Mouse (Mus musculus): Measurements from ENCODE around the gene Ocm. TPM values are rescaled to one million over a fixed set of nuclear protein-coding genes. Genes with fewer than 3 reads are reported as not detected.
A peak's percentile ranks its signal among the peaks of the same experiment; 100 is the strongest.

Ocm gene
- polyA plus RNA-seq, 1 experiment from 2014 or later = not detected

- TF ChIP-seq CTCF (IDR thresholded peaks at IDR 0.05; ENCODE audit: low read depth) = peak; percentile 51
- peaks cover 84% of the 10 kb centered on the region for H3K36me3 ChIP-seq (ENCODE audit: insufficient read depth)
- H3K27me3 ChIP-seq (ENCODE audit: insufficient read depth, low read length) = no peaks in the 10 kb centered on the region
- 84% methylated on average over 1 of the region's 1 CpGs for WGBS
- no peaks in the 10 kb centered on the region for H3K9me3 ChIP-seq (ENCODE audit: low read depth, low read length)
- H3K4me1 ChIP-seq (ENCODE audit: insufficient read depth) = no peaks in the 10 kb centered on the region
- H3K4me3 ChIP-seq (ENCODE audit: low read depth, low read length) = no peak overlapping the region
- H3K27ac ChIP-seq (ENCODE audit: low read depth) = no peak overlapping the region
- peak; percentile 39 for DNase-seq
- H3K9ac ChIP-seq = no peak overlapping the region
- no peak for ATAC-seq (ENCODE audit: insufficient read depth)
- H3K4me2 ChIP-seq = no peak overlapping the region
Measured at GRCm38 (mm10) chr5:143999409-143999808, 27.1 kb downstream of the Ocm start.

GRCm38 (mm10) chr5:143994632-143995365 lies 31.7 kb downstream of the Ocm start:
- H3K4me1 ChIP-seq (ENCODE audit: insufficient read depth) = no peaks in the 10 kb centered on the region
- H3K27me3 ChIP-seq (ENCODE audit: insufficient read depth, low read length) = no peaks in the 10 kb centered on the region
- H3K9me3 ChIP-seq (ENCODE audit: low read depth, low read length) = no peaks in the 10 kb centered on the region
- DNase-seq (no peak), ATAC-seq (ENCODE audit: insufficient read depth) (no peak)
- no peak overlapping the region for H3K4me3 ChIP-seq (ENCODE audit: low read depth, low read length)
- H3K9ac ChIP-seq = no peak overlapping the region
- no peak overlapping the region for H3K27ac ChIP-seq (ENCODE audit: low read depth)
- WGBS = 53% methylated on average over 11 of the region's 11 CpGs
- TF ChIP-seq CTCF (IDR thresholded peaks at IDR 0.05; ENCODE audit: low read depth) = peak; percentile 33
- H3K36me3 ChIP-seq (ENCODE audit: insufficient read depth) = peaks cover 87% of the 10 kb centered on the region
- no peak overlapping the region for H3K4me2 ChIP-seq

GRCm38 (mm10) chr5:143993849-143994248 lies 32.6 kb downstream of the Ocm start:
- no peak for DNase-seq
- H3K36me3 ChIP-seq (ENCODE audit: insufficient read depth) = peaks cover 86% of the 10 kb centered on the region
- no peak for TF ChIP-seq CTCF (IDR thresholded peaks at IDR 0.05; ENCODE audit: low read depth)

GRCm38 (mm10) chr5:143993260-143993659 lies 33.2 kb downstream of the Ocm start:
- Histone ChIP-seq H3K36me3 (ENCODE audit: insufficient read depth) (peaks cover 87% of the 10 kb centered on the region), H3K4me1 (ENCODE audit: insufficient read depth) (no peaks in the 10 kb centered on the region), H3K27ac (ENCODE audit: low read depth) (0 out of 2 replicates have a peak overlapping the region, but pooled peaks have one; percentile 6), H3K9me3 (ENCODE audit: low read depth, low read length) (no peaks in the 10 kb centered on the region), H3K27me3 (ENCODE audit: insufficient read depth, low read length) (no peaks in the 10 kb centered on the region), H3K4me3 (ENCODE audit: low read depth, low read length) (no peak overlapping the region), H3K9ac (no peak overlapping the region), H3K4me2 (no peak overlapping the region)
- DNase-seq (no peak), ATAC-seq (ENCODE audit: insufficient read depth) (peak; percentile 25; the same call in 1 of the 2 replicates)
- TF ChIP-seq CTCF (IDR thresholded peaks at IDR 0.05; ENCODE audit: low read depth) = no peak
- 60% methylated on average over 8 of the region's 8 CpGs for WGBS

More at GRCm38 (mm10) chr5:143993849-143994248, 32.6 kb downstream of the Ocm start:
- H3K9me3 ChIP-seq (ENCODE audit: low read depth, low read length) = no peaks in the 10 kb centered on the region
- H3K4me3 ChIP-seq (ENCODE audit: low read depth, low read length) = no peak overlapping the region
- no peak overlapping the region for H3K27ac ChIP-seq (ENCODE audit: low read depth)
- no peak overlapping the region for H3K9ac ChIP-seq
- WGBS = 81% methylated on average over 5 of the region's 5 CpGs
- ATAC-seq (ENCODE audit: insufficient read depth) = no peak
- H3K27me3 ChIP-seq (ENCODE audit: insufficient read depth, low read length) = no peaks in the 10 kb centered on the region
- H3K4me2 ChIP-seq = no peak overlapping the region
- H3K4me1 ChIP-seq (ENCODE audit: insufficient read depth) = no peaks in the 10 kb centered on the region

- Histone ChIP-seq H3K9ac (no peak overlapping the region), H3K9me3 (ENCODE audit: low read depth, low read length) (no peaks in the 10 kb centered on the region), H3K36me3 (ENCODE audit: insufficient read depth) (peaks cover 87% of the 10 kb centered on the region), H3K4me1 (ENCODE audit: insufficient read depth) (no peaks in the 10 kb centered on the region), H3K4me2 (peak overlapping the region; percentile 5), H3K27ac (ENCODE audit: low read depth) (no peak overlapping the region), H3K4me3 (ENCODE audit: low read depth, low read length) (no peak overlapping the region), H3K27me3 (ENCODE audit: insufficient read depth, low read length) (no peaks in the 10 kb centered on the region)
- peak; percentile 90 for ATAC-seq (ENCODE audit: insufficient read depth)
- 51% methylated on average over 10 of the region's 10 CpGs for WGBS
- no peak for TF ChIP-seq CTCF (IDR thresholded peaks at IDR 0.05; ENCODE audit: low read depth)
- peak; percentile 55 for DNase-seq
Measured at GRCm38 (mm10) chr5:143992661-143993060, 33.8 kb downstream of the Ocm start.

GRCm38 (mm10) chr5:143990086-143990485 lies 36.4 kb downstream of the Ocm start:
- Histone ChIP-seq H3K4me2 (no peak overlapping the region), H3K9ac (no peak overlapping the region), H3K27ac (ENCODE audit: low read depth) (no peak overlapping the region), H3K4me1 (ENCODE audit: insufficient read depth) (no peaks in the 10 kb centered on the region), H3K27me3 (ENCODE audit: insufficient read depth, low read length) (no peaks in the 10 kb centered on the region), H3K4me3 (ENCODE audit: low read depth, low read length) (no peak overlapping the region), H3K36me3 (ENCODE audit: insufficient read depth) (peaks cover 84% of the 10 kb centered on the region), H3K9me3 (ENCODE audit: low read depth, low read length) (no peaks in the 10 kb centered on the region)
- no peak for ATAC-seq (ENCODE audit: insufficient read depth)
- DNase-seq = no peak
- WGBS = 70% methylated on average over 11 of the region's 11 CpGs
- TF ChIP-seq CTCF (IDR thresholded peaks at IDR 0.05; ENCODE audit: low read depth) = no peak

- WGBS = 85% methylated on average over 4 of the region's 4 CpGs
- peaks cover 77% of the 10 kb centered on the region for H3K36me3 ChIP-seq (ENCODE audit: insufficient read depth)
- H3K27me3 ChIP-seq (ENCODE audit: insufficient read depth, low read length) = no peaks in the 10 kb centered on the region
- no peak for DNase-seq
- H3K4me3 ChIP-seq (ENCODE audit: low read depth, low read length) = no peak overlapping the region
- no peaks in the 10 kb centered on the region for H3K9me3 ChIP-seq (ENCODE audit: low read depth, low read length)
- no peak for ATAC-seq (ENCODE audit: insufficient read depth)
- H3K9ac ChIP-seq = no peak overlapping the region
- TF ChIP-seq CTCF (IDR thresholded peaks at IDR 0.05; ENCODE audit: low read depth) = no peak
- H3K27ac ChIP-seq (ENCODE audit: low read depth) = no peak overlapping the region
- H3K4me1 ChIP-seq (ENCODE audit: insufficient read depth) = no peaks in the 10 kb centered on the region
- no peak overlapping the region for H3K4me2 ChIP-seq
Measured at GRCm38 (mm10) chr5:143989046-143989445, 37.4 kb downstream of the Ocm start.

Data from lung, embryonic 14.5 days (tissue).